Comparison of ENCODE assay signal across 8 mouse cellular contexts in the genomic region with DNA sequence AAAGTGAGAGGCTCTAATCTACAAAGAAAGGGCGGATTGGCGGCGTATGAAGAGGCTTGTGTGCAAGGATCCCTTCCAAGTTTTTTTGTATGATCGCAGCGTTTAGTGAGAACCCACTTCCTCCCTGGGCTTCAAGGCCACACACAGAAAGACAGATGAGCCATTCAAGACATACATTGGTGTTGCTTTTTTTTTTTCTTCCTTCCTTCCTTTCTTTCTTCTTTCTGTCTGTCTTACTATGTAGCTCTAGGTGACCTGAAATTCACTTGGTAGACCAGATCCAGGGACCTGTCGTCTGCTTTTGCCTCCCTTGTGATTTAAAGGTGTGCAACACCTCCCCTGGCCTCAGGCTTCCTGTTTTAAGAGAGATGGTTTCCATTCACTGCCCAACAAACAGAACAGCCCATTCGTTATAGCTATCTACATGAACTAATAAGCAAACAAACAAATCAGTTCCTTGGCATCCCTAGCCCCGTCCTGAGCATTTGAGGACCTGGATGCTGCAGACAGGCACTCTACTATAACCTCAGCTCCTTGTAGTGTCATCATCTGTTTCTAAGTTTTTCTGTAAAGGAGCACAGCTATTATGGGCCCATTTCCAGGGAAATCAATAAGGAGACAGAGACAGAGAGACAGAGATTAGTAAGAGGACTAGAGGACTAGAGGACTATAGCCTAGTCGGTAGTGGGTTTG. TPM values are rescaled to one million over a fixed set of nuclear protein-coding genes. Genes with fewer than 3 reads are reported as not detected.
DNase-seq lines count a peak whose midpoint lies in the region; ATAC-seq and TF ChIP-seq lines count a peak whose summit lies in the region.

No protein-coding gene starts in this region.

- no peak for TF ChIP-seq CTCF in thymus, adult 2 months (IDR thresholded peaks at IDR 0.05; ENCODE audit: borderline replicate concordance, control insufficient read depth, extremely low read depth, insufficient read depth, low read length, poor library complexity)
- TF ChIP-seq CTCF in small intestine, adult 2 months (IDR thresholded peaks at IDR 0.05; ENCODE audit: extremely low read depth, insufficient read length, insufficient replicate concordance, low read depth, low read length), result no peak

- no peak for DNase-seq in frontal cortex, postnatal 25 days (ENCODE audit: low spot score in 2 of 2)
- no peak for DNase-seq in thymus, adult 2 months
- DNase-seq in thymus, postnatal 10 days (ENCODE audit: low spot score in 2 of 2), result no peak
- DNase-seq in layer of hippocampus, postnatal 14 days (ENCODE audit: low spot score in 2 of 2), result no peak

- H3K4me1 ChIP-seq in thymus, adult 2 months (replicated peaks; ENCODE audit: control insufficient read depth, insufficient read depth, low read length), result peaks cover 3% of the 10 kb centered on the region; the same call in 1 of the 2 replicates
- H3K4me1 ChIP-seq in limb, embryonic 12.5 days (replicated peaks), result peaks cover 26% of the 10 kb centered on the region
- H3K4me1 ChIP-seq in small intestine, adult 2 months (ENCODE audit: control insufficient read depth, insufficient read depth, insufficient read length, low read length), result peaks cover 18% of the 10 kb centered on the region; the same call in 1 of the 2 replicates

- peak overlapping the region; percentile 84 for H3K27ac ChIP-seq in thymus, adult 2 months (ENCODE audit: control insufficient read depth, insufficient read depth, low read length)
- peak overlapping the region; percentile 75 for H3K27ac ChIP-seq in limb, embryonic 12.5 days
- peak overlapping the region; percentile 87 for H3K27ac ChIP-seq in small intestine, adult 2 months (ENCODE audit: insufficient read depth, low read depth, low read length)

- peak overlapping the region; percentile 63 for H3K4me3 ChIP-seq in thymus, adult 2 months (ENCODE audit: control insufficient read depth, insufficient read depth, low read length)
- peak overlapping the region; percentile 96 for H3K4me3 ChIP-seq in limb, embryonic 12.5 days (replicated peaks)
- H3K4me3 ChIP-seq in small intestine, adult 2 months (ENCODE audit: low read depth, low read length), result peak overlapping the region; percentile 84

- no peaks in the 10 kb centered on the region for H3K36me3 ChIP-seq in thymus, adult 2 months (ENCODE audit: control insufficient read depth, insufficient read depth, low read length)
- H3K36me3 ChIP-seq in limb, embryonic 12.5 days, result no peaks in the 10 kb centered on the region
- H3K36me3 ChIP-seq in small intestine, adult 2 months (ENCODE audit: control insufficient read depth, insufficient read depth, low read length), result no peaks in the 10 kb centered on the region

- no peaks in the 10 kb centered on the region for H3K9me3 ChIP-seq in limb, embryonic 12.5 days

- peak; percentile 36 for ATAC-seq in frontal cortex, adult (ENCODE audit: low TSS enrichment)
- ATAC-seq in limb, embryonic 12.5 days (ENCODE audit: insufficient number of reproducible peaks, insufficient read depth, low FRiP score, low TSS enrichment, low read depth), result no peak
- ATAC-seq in monocyte, adult 5-6 weeks (replicated peaks; ENCODE audit: insufficient number of reproducible peaks, low FRiP score, low TSS enrichment, poor library complexity, severe bottlenecking), result no peak

- 19% methylated on average over 9 of the region's 9 CpGs for WGBS in thymus, adult 2 months
- WGBS in limb, embryonic 12.5 days, result 22% methylated on average over 9 of the region's 9 CpGs
- 9% methylated on average over 9 of the region's 9 CpGs for WGBS in small intestine, adult 2 months

- H3K9ac ChIP-seq in limb, embryonic 12.5 days (replicated peaks), result peak overlapping the region; percentile 93

- no peak for TF ChIP-seq POLR2A in thymus, adult 2 months (IDR thresholded peaks at IDR 0.05; ENCODE audit: control insufficient read depth, extremely low read depth, insufficient read depth, low read length, poor library complexity)
- TF ChIP-seq POLR2A in small intestine, adult 2 months (IDR thresholded peaks at IDR 0.05; ENCODE audit: low read depth, low read length), result no peak

- H3K4me2 ChIP-seq in limb, embryonic 12.5 days, result peak overlapping the region; percentile 88

- no peaks in the 10 kb centered on the region for H3K27me3 ChIP-seq in thymus, adult 2 months (ENCODE audit: control insufficient read depth, insufficient read depth, low read length)
- H3K27me3 ChIP-seq in limb, embryonic 12.5 days, result no peaks in the 10 kb centered on the region
- H3K27me3 ChIP-seq in small intestine, adult 2 months (ENCODE audit: control insufficient read depth, insufficient read depth, low read length), result no peaks in the 10 kb centered on the region

RNA-seq across cellular contexts. Expression of a gene that starts 0.5 kb away (rescaled TPM):
- polyA plus RNA-seq in thymus, adult 2 months (2012; rRNA removed), result 32.5 and 35.3 TPM in 2 replicates
- 103 and 104 TPM in 2 replicates for polyA plus RNA-seq in limb, embryonic 12.5 days (2016; fragmentation: Nextera tagmentation; extraction: Ambion mirVana)
- 12.6 and 17.2 TPM in 2 replicates for polyA plus RNA-seq in small intestine, adult 2 months (2012; rRNA removed)
- total RNA-seq in monocyte, adult 5-6 weeks (2017), result 19.3 to 27.9 TPM (median 27.4 TPM) in 3 replicates
- 100 to 1,000 TPM; 161 to 165 TPM for total RNA-seq in layer of hippocampus, postnatal 14 days (2021)

RNA-seq across cellular contexts. Expression of a gene that starts 10.2 kb away (rescaled TPM):
- polyA plus RNA-seq in thymus, adult 2 months (2012; rRNA removed), result 73.8 and 77.6 TPM in 2 replicates
- polyA plus RNA-seq in limb, embryonic 12.5 days (2016; fragmentation: Nextera tagmentation; extraction: Ambion mirVana), result 44.7 and 50.1 TPM in 2 replicates
- polyA plus RNA-seq in small intestine, adult 2 months (2012; rRNA removed), result 17.6 and 21.4 TPM in 2 replicates
- 94.5 to 146 TPM (median 99.4 TPM) in 3 replicates for total RNA-seq in monocyte, adult 5-6 weeks (2017)
- total RNA-seq in layer of hippocampus, postnatal 14 days (2021), result 100 to 1,000 TPM; 136 to 151 TPM
